Mouse (Mus musculus) cortical plate, adult 2 months (tissue): Measurements from ENCODE around the gene Gpr25. TPM values are rescaled to one million over a fixed set of nuclear protein-coding genes. Genes with fewer than 3 reads are reported as not detected.

Experiments used
- H3K27ac ChIP-seq: fragments of 200-500 bp; 2 replicates; pipeline ENCODE4 v1.5.1; 2012; ENCODE audit warnings: low read length, control low read depth, inconsistent platforms; ENCODE audit not compliant: insufficient read depth
- H3K4me1 ChIP-seq: fragments of 200-500 bp; 2 replicates; pipeline ENCODE4 v1.6.1; 2011; ENCODE audit warnings: low read length; ENCODE audit not compliant: control insufficient read depth, insufficient read depth
- H3K4me3 ChIP-seq: fragments of 200-500 bp; 2 replicates; pipeline ENCODE4 v1.5.1; 2011; ENCODE audit warnings: mild to moderate bottlenecking, low read length, control low read depth; ENCODE audit not compliant: insufficient read depth
- CTCF ChIP-seq: fragments of 200-500 bp; IDR thresholded peaks from 2 replicates; pipeline ENCODE4 v1.5.1; 2011; ENCODE audit warnings: mild to moderate bottlenecking, control low read depth, low read length; ENCODE audit not compliant: insufficient read depth; ENCODE audit errors: extremely low read depth
- POLR2A ChIP-seq: fragments of 200-500 bp; IDR thresholded peaks from 2 replicates; pipeline ENCODE4 v1.6.1; 2011; ENCODE audit warnings: mild to moderate bottlenecking, low read length, control low read depth; ENCODE audit not compliant: insufficient read depth; ENCODE audit errors: extremely low read depth
- polyA plus RNA-seq: library from polyadenylated mRNA; depleted of rRNA; stranded (reverse); fragments of >200 nt; gene quantifications from 2 replicates; pipeline ENCODE4 v1.2.3, GENCODE M21; 2012

The Gpr25 gene
- polyA plus RNA-seq, 1 experiment: 6.5 TPM

GRCm38 (mm10) chr1:136234595-136235092 is 26.0 kb downstream of the Gpr25 start:
- Histone ChIP-seq H3K4me3 (peak overlapping the region; percentile 44), H3K4me1 (no peaks in the 10 kb centered on the region), H3K27ac (no peak overlapping the region)
- TF ChIP-seq CTCF: 0 out of 2 replicates have a peak, but pooled peaks have one; percentile 6
- TF ChIP-seq POLR2A: no peak

GRCm38 (mm10) chr1:136233892-136234594 is 26.6 kb downstream of the Gpr25 start, which contains the start of gene Inava:
Gene Inava, minus strand, starts transcription at chr1:136234264.
- TF ChIP-seq CTCF: no peak
- no peak for TF ChIP-seq POLR2A
- H3K4me1 ChIP-seq: no peaks in the 10 kb centered on the region
- no peak within 1 kb of the TSS for H3K27ac ChIP-seq

GRCm38 (mm10) chr1:136232986-136233790 is 27.5 kb downstream of the Gpr25 start:
- H3K4me3 ChIP-seq: peak overlapping the region; percentile 44; the same call in 1 of the 2 replicates
- TF ChIP-seq POLR2A: no peak
- TF ChIP-seq CTCF: no peak
- H3K4me1 ChIP-seq: no peaks in the 10 kb centered on the region
- H3K27ac ChIP-seq: no peak overlapping the region

More at GRCm38 (mm10) chr1:136233892-136234594, 26.6 kb downstream of the Gpr25 start, which contains the start of gene Inava:
- peak within 1 kb of the TSS; percentile 44 for H3K4me3 ChIP-seq

GRCm38 (mm10) chr1:136232285-136232926 is 28.3 kb downstream of the Gpr25 start:
- no peak overlapping the region for H3K27ac ChIP-seq
- no peaks in the 10 kb centered on the region for H3K4me1 ChIP-seq
- no peak for TF ChIP-seq CTCF
- no peak for TF ChIP-seq POLR2A
- H3K4me3 ChIP-seq: peak overlapping the region; percentile 44; the same call in 1 of the 2 replicates

- no peak for TF ChIP-seq POLR2A
- no peak for TF ChIP-seq CTCF
- no peak overlapping the region for H3K4me3 ChIP-seq
- no peak overlapping the region for H3K27ac ChIP-seq
- no peaks in the 10 kb centered on the region for H3K4me1 ChIP-seq
These were observed 29.1 kb downstream of the Gpr25 start for GRCm38 (mm10) chr1:136231596-136231995.

- TF ChIP-seq CTCF (no peak), POLR2A (no peak)
- Histone ChIP-seq H3K4me1 (no peaks in the 10 kb centered on the region), H3K4me3 (no peak overlapping the region), H3K27ac (no peak overlapping the region)
These were observed 30.5 kb downstream of the Gpr25 start for GRCm38 (mm10) chr1:136230201-136230600.

- TF ChIP-seq POLR2A: no peak
- TF ChIP-seq CTCF: no peak
- Histone ChIP-seq H3K4me3 (no peak overlapping the region), H3K4me1 (no peaks in the 10 kb centered on the region), H3K27ac (no peak overlapping the region)
These were observed 31.7 kb downstream of the Gpr25 start for GRCm38 (mm10) chr1:136229040-136229373.

- TF ChIP-seq POLR2A: no peak
- TF ChIP-seq CTCF: no peak
- H3K4me1 ChIP-seq: no peaks in the 10 kb centered on the region
- H3K4me3 ChIP-seq: no peak overlapping the region
- no peak overlapping the region for H3K27ac ChIP-seq
These were observed 32.2 kb downstream of the Gpr25 start for GRCm38 (mm10) chr1:136228328-136229039.

GRCm38 (mm10) chr1:136227870-136228269 is 32.8 kb downstream of the Gpr25 start:
- no peak for TF ChIP-seq POLR2A
- TF ChIP-seq CTCF: no peak

More at GRCm38 (mm10) chr1:136227870-136228269, 32.8 kb downstream of the Gpr25 start:
- Histone ChIP-seq H3K4me1 (no peaks in the 10 kb centered on the region), H3K4me3 (no peak overlapping the region), H3K27ac (no peak overlapping the region)
